Mouse (Mus musculus): ENCODE measurements around the gene Lrrc26. TPM values are rescaled to one million over a fixed set of nuclear protein-coding genes. Genes with fewer than 3 reads are reported as not detected.

The Lrrc26 gene
- total RNA-seq, 2 experiments from 2014 or later = not detected

- intact Hi-C loops (cut with DNase I) = no loop called here
- H3K27ac ChIP-seq = no peak overlapping the region
- TF ChIP-seq CTCF (IDR thresholded peaks at IDR 0.05) = peak; percentile 57
- no peak for DNase-seq (ENCODE audit: extremely low spot score in 1 of 2, low spot score in 2 of 2)
- H3K4me3 ChIP-seq = no peak overlapping the region
These were observed 30.8 kb upstream of the Lrrc26 start for GRCm38 (mm10) chr2:25258887-25259286.

GRCm38 (mm10) chr2:25261870-25262269, 27.8 kb upstream of the Lrrc26 start:
- no peak for TF ChIP-seq CTCF (IDR thresholded peaks at IDR 0.05)
- Histone ChIP-seq H3K4me3 (peak overlapping the region; percentile 86), H3K27ac (peak overlapping the region; percentile 83)
- intact Hi-C loops (cut with DNase I) = loop anchor here (2.0 kb wide), 2 partner anchors 33 to 69 kb away; no protein-coding TSS in a partner anchor
- no peak for DNase-seq (ENCODE audit: extremely low spot score in 1 of 2, low spot score in 2 of 2)

DNA sequence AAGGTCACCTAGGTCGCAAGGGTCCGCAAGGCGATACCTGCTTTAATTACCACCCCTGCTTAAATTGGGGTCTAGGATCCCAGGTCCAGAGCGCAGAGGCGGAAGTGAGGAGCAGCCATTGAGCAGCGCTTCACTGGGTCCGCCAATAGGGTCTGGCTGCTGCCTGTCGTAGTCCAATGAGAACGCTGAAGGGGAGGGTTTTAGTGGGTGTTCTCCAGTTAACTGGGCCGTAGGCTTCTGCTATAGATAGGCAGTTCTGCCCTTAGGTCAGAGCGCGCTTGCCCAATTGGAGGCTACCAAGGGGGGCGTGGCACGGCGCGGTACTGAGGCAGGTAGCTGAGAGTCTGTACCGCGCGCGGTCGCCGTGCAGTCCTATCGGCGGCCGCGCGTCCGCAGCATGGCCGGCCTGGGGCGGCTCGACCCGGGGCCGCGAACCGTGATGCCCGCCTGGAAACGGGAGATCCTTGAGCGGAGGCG, 27.4 kb upstream of the Lrrc26 start, which contains the start of gene Tprn:
Tprn (plus strand) TSS at position 328 of the 477 bp plus-strand sequence.
- peak within 1 kb of the TSS; percentile 86 for H3K4me3 ChIP-seq
- intact Hi-C loops (cut with DNase I) = loop anchor here (2.0 kb wide), 2 partner anchors 34 to 70 kb away; no protein-coding TSS in a partner anchor
- peak within 1 kb of the TSS; percentile 83 for H3K27ac ChIP-seq

GRCm38 (mm10) chr2:25262795-25263622, 26.7 kb upstream of the Lrrc26 start:
- DNase-seq (ENCODE audit: extremely low spot score in 1 of 2, low spot score in 2 of 2) = peak in 1 of 2 experiments; percentile 32

More for the DNA sequence above, 27.4 kb upstream of the Lrrc26 start, which contains the start of gene Tprn:
- peak; percentile 88 to 92 for DNase-seq (ENCODE audit: extremely low spot score in 1 of 2, low spot score in 2 of 2)
- TF ChIP-seq CTCF (IDR thresholded peaks at IDR 0.05) = no peak; the same call in none of the 2 replicates

DNA sequence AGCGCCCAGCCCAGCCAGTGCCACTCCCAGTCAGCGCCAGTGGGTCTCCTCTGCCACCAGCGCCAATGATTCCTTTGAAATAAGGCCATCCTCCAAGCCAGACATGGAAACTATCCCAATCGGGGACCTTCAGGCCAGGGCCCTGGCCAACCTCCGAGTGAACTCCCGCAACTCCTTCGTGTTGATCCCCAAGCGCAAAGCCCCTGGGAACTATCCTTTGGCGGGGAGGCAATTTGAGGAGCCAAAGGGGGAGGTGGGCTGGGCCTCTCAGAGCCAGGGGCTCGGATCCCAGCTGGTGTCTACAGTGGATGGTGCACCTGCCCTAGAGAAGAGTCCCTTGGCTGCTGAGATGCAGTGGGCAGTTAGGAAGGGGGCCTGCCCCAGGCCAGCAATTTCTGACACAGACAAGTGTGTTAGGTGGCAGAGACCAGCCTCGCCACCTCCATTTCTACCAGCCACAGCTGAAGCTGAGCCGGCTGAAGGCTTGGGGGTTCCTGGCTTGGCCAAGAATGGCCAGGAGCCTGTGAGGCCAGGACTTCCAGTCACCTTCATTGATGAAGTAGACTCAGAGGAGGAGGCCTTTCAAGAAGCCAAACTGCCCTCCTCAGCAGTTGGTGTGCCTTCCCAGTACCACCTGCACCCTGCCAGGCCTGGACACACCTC, 26.0 kb upstream of the Lrrc26 start:
- peak overlapping the region; percentile 86 for H3K4me3 ChIP-seq
- peak overlapping the region; percentile 85 for H3K27ac ChIP-seq
- no peak for TF ChIP-seq CTCF (IDR thresholded peaks at IDR 0.05)
- DNase-seq (ENCODE audit: extremely low spot score in 1 of 2, low spot score in 2 of 2) = no peak
- intact Hi-C loops (cut with DNase I) = loop anchor here (2.0 kb wide), 2 partner anchors 35 to 71 kb away; no protein-coding TSS in a partner anchor

More at GRCm38 (mm10) chr2:25262795-25263622, 26.7 kb upstream of the Lrrc26 start:
- H3K4me3 ChIP-seq = peak overlapping the region; percentile 86
- intact Hi-C loops (cut with DNase I) = loop anchor here (2.0 kb wide), 2 partner anchors 34 to 70 kb away; no protein-coding TSS in a partner anchor
- no peak; the same call in 1 of the 2 replicates for TF ChIP-seq CTCF (IDR thresholded peaks at IDR 0.05)
- H3K27ac ChIP-seq = peak overlapping the region; percentile 77

- Histone ChIP-seq H3K4me3 (peak overlapping the region; percentile 86), H3K27ac (peak overlapping the region; percentile 85)
- DNase-seq (ENCODE audit: extremely low spot score in 1 of 2, low spot score in 2 of 2) = no peak
- intact Hi-C loops (cut with DNase I) = no loop called here
- TF ChIP-seq CTCF (IDR thresholded peaks at IDR 0.05) = no peak
These were observed 25.4 kb upstream of the Lrrc26 start for GRCm38 (mm10) chr2:25264286-25264660.

- H3K4me3 ChIP-seq = peak overlapping the region; percentile 86
- intact Hi-C loops (cut with DNase I) = no loop called here
These were observed 24.9 kb upstream of the Lrrc26 start for GRCm38 (mm10) chr2:25264851-25265250.

DNA sequence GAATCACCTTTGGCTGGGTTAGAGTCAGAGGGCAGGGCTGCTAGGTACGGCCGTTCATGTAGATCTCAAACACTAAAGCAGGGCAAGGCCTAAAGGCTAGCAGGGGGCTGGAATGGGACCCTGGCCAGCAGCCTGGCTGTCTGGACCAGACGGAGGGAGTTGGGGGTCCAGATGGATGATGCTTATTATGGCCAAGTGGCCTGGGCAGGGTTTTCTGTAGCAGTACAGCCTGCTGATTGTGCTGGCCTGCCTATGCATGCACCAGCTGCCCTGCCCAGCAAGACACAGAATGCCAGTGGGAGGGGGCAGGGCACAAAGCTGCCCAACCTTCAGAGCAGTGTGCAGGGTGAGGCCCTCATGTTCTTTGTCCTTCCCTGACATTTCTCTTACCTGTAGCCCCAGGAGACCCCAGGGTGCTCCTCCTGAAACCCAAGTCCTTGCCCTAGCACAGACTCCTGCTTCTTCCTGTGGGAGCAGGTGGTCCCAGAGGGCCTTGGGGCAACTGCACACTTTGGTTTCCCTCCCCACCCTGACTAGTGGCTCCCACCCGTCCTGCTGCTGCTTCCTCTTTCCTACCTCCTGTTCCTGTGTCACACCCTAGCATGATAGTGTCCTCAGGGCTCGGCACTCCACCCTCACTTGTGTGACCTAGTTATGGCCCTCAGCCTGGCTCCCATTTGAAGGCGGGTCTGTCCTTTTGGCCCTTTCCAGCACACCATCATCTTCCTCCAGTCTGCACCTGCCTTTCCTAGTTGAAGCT, 23.6 kb upstream of the Lrrc26 start:
- TF ChIP-seq CTCF (IDR thresholded peaks at IDR 0.05) = no peak
- intact Hi-C loops (cut with DNase I) = no loop called here
- H3K27ac ChIP-seq = peak overlapping the region; percentile 85
- H3K4me3 ChIP-seq = peak overlapping the region; percentile 86
- DNase-seq (ENCODE audit: extremely low spot score in 1 of 2, low spot score in 2 of 2) = peak in 1 of 2 experiments; percentile 13

More at GRCm38 (mm10) chr2:25264851-25265250, 24.9 kb upstream of the Lrrc26 start:
- peak overlapping the region; percentile 85 for H3K27ac ChIP-seq
- DNase-seq (ENCODE audit: extremely low spot score in 1 of 2, low spot score in 2 of 2) = peak in 1 of 2 experiments; percentile 11
- TF ChIP-seq CTCF (IDR thresholded peaks at IDR 0.05) = no peak

- H3K27ac ChIP-seq = peak overlapping the region; percentile 85
- intact Hi-C loops (cut with DNase I) = no loop called here
- DNase-seq (ENCODE audit: extremely low spot score in 1 of 2, low spot score in 2 of 2) = peak in 1 of 2 experiments; percentile 28
- H3K4me3 ChIP-seq = peak overlapping the region; percentile 86
- TF ChIP-seq CTCF (IDR thresholded peaks at IDR 0.05) = no peak
These were observed 23.0 kb upstream of the Lrrc26 start for GRCm38 (mm10) chr2:25266720-25267119.

- Histone ChIP-seq H3K4me3 (no peak overlapping the region), H3K27ac (peak overlapping the region; percentile 85)
- intact Hi-C loops (cut with DNase I) = no loop called here
- no peak for TF ChIP-seq CTCF (IDR thresholded peaks at IDR 0.05)
- no peak for DNase-seq (ENCODE audit: extremely low spot score in 1 of 2, low spot score in 2 of 2)
These were observed 22.5 kb upstream of the Lrrc26 start for GRCm38 (mm10) chr2:25267241-25267640.

GRCm38 (mm10) chr2:25267746-25268309, 21.9 kb upstream of the Lrrc26 start:
- intact Hi-C loops (cut with DNase I) = no loop called here
- H3K27ac ChIP-seq = peak overlapping the region; percentile 85
- no peak for TF ChIP-seq CTCF (IDR thresholded peaks at IDR 0.05)
- no peak for DNase-seq (ENCODE audit: extremely low spot score in 1 of 2, low spot score in 2 of 2)
- H3K4me3 ChIP-seq = no peak overlapping the region
